Mouse (Mus musculus) liver, embryonic 12.5 days (tissue): Measurements from ENCODE around the gene Fxyd5. TPM values are rescaled to one million over a fixed set of nuclear protein-coding genes. Genes with fewer than 3 reads are reported as not detected.

Experiments used
- ATAC-seq: fragments of 200-750 bp; cut with Nextera tagmentation; 2 replicates; pipeline ENCODE4 v1.8.0; 2017; ENCODE audit warnings: moderate number of reproducible peaks, mild to moderate bottlenecking, moderate library complexity
- H3K27ac ChIP-seq: fragments of 300-500 bp; sonication (generic); 2 replicates; pipeline ENCODE4 v1.5.1; 2016; ENCODE audit warnings: mild to moderate bottlenecking
- H3K27me3 ChIP-seq: fragments of 300-500 bp; sonication (generic); replicated peaks from 2 replicates; pipeline ENCODE4 v1.6.1; 2016; ENCODE audit warnings: mild to moderate bottlenecking, moderate library complexity
- H3K36me3 ChIP-seq: fragments of 300-500 bp; sonication (generic); 2 replicates; pipeline ENCODE4 v1.6.1; 2016; ENCODE audit warnings: mild to moderate bottlenecking, moderate library complexity
- H3K4me1 ChIP-seq: fragments of 300-500 bp; sonication (generic); 2 replicates; pipeline ENCODE4 v1.6.1; 2016
- H3K4me2 ChIP-seq: fragments of 300-500 bp; sonication (generic); 2 replicates; pipeline ENCODE4 v1.6.1; 2016; ENCODE audit warnings: mild to moderate bottlenecking, moderate library complexity
- H3K4me3 ChIP-seq: fragments of 300-500 bp; sonication (generic); 2 replicates; pipeline ENCODE4 v1.5.1; 2016; ENCODE audit warnings: mild to moderate bottlenecking, moderate library complexity
- H3K9ac ChIP-seq: fragments of 300-500 bp; sonication (generic); 2 replicates; pipeline ENCODE4 v1.6.1; 2016; ENCODE audit warnings: mild to moderate bottlenecking, moderate library complexity
- H3K9me3 ChIP-seq: fragments of 300-500 bp; sonication (generic); replicated peaks from 2 replicates; pipeline ENCODE4 v1.6.1; 2016; ENCODE audit warnings: mild to moderate bottlenecking, moderate library complexity
- WGBS: fragments of 180-500 bp; shearing (Covaris S2); methylation state at CpG from one replicate; pipeline ENCODE4 v1.1.7; 2016; ENCODE audit not compliant: insufficient replicate concordance; 5-methylcytosine and 5-hydroxymethylcytosine counted together
- polyA plus RNA-seq: library from polyadenylated mRNA; unstranded; fragments of >200 nt; fragmentation: Nextera tagmentation; extraction: Ambion mirVana; gene quantifications from 2 replicates; pipeline ENCODE4 v1.2.1, GENCODE M21; 2016

Gene Fxyd5
- polyA plus RNA-seq, 1 experiment from 2014 or later, result 22.3 TPM

DNA sequence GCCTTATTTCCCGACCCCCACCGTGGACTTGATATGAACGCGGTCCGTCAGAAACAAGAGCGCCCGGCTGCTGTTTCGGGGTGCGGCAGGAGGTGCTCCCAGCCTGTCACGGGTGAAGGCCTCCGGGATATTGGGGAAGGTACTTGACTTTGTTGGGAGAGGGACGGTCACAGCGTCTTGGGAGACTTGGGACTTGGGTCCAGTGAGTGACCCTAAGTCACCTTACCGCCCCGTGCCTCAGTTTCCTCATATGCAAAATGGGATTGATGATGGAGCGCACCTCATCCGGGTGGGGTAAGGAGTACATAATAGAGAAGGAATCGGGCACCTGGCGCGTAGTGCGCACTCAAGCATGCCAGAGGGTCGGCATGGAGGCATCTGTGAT is 10.0 kb upstream of the Fxyd5 start:
- Histone ChIP-seq H3K27me3 (peaks cover 73% of the 10 kb centered on the region), H3K36me3 (no peaks in the 10 kb centered on the region), H3K4me1 (peaks cover 51% of the 10 kb centered on the region), H3K27ac (no peak overlapping the region), H3K9me3 (no peaks in the 10 kb centered on the region), H3K9ac (no peak overlapping the region), H3K4me2 (peak overlapping the region; percentile 38; the same call in 1 of the 2 replicates), H3K4me3 (no peak overlapping the region; the same call in 1 of the 2 replicates)
- WGBS, result 4% methylated on average over 22 of the region's 22 CpGs
- ATAC-seq, result no peak

DNA sequence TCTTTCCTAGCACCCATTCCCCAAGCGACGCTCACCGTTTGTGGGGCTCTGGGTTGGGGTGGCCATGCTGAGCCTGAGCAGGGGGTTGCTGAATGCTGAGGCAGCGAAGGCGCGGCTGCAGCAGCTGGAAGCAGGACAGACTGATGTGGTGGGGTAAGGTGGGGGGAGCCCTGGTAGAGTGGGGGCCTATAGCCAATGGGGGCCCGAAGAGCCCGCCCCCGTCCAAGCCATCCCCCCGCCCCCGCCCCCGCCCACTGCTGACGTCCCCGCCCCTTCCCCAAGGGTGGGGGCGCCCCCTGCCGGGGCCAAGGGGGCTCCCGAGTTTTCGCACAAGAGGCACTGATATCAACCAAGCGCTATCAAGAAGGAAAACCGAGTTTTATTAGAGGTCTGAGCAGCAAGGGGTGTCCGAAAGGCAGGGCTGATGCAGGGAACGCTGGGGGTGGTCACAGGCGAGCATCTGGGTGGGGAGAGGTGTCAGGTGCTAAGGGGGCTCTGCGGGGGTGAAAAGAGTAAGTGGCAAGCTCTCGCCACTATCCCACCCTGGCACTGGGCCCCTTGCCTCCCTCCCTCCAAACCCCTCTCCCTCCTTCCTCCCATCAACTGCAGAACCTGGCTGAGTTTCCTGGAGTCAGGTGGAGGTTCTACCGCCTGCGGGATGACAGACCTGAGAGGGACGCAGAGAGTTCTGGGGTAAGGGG is 9.2 kb upstream of the Fxyd5 start, which contains the start of gene Fxyd7:
Gene Fxyd7, minus strand, starts transcription at position 147 of the 701 bp plus-strand sequence.
- no peak within 1 kb of the TSS for H3K9ac ChIP-seq
- no peak for ATAC-seq
- 6% methylated on average over 27 of the region's 28 CpGs for whole genome bisulfite sequencing
- H3K4me3 ChIP-seq, result no peak within 1 kb of the TSS; the same call in 1 of the 2 replicates
- H3K4me2 ChIP-seq, result peak within 1 kb of the TSS; percentile 38; the same call in 1 of the 2 replicates
- peaks cover 76% of the 10 kb centered on the region for H3K27me3 ChIP-seq
- H3K4me1 ChIP-seq, result peaks cover 51% of the 10 kb centered on the region
- H3K36me3 ChIP-seq, result no peaks in the 10 kb centered on the region
- H3K9me3 ChIP-seq, result no peaks in the 10 kb centered on the region
- H3K27ac ChIP-seq, result no peak within 1 kb of the TSS

DNA sequence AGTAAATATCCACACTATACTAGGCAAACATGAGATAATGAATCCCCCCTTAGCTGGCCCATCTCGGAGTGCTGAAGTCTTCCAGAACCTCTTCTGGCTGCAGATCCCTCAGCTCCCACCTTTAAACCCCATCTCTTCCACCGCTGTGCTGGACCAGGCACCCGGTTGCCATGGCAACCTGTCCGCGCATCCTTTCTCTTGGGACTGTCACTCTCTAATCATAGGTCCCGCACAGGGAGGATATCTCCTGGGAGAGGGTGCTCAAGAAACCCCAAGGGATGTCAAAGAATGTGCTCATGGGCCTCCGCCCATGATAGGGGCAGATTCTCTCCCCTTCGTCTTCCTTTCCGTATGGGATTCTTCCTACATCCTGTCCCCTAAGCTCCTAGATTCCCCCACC is 8.6 kb upstream of the Fxyd5 start:
- Histone ChIP-seq H3K4me1 (peaks cover 51% of the 10 kb centered on the region), H3K4me3 (no peak overlapping the region)
- whole genome bisulfite sequencing, result 7% methylated on average over 9 of the region's 9 CpGs

DNA sequence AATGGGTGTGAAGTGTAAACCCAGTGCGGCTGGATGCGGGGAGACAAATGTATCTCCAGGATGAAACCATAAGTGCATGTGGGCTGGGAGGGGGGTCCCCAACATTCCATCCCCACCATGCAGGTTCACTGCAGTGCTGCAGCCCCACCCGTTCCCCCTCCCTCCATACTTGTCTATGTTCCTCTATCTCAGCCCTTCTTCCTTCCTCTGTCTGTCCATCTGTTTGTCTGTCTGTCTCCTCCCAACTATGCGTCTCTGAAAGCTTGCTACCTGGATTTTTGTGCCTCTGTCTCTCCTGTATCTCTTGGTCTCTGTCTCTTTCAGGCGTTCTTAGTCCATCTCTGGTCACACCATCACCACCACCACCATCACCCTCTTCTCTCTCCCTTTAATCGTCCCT is 8.2 kb upstream of the Fxyd5 start:
- no peak for ATAC-seq
- no peaks in the 10 kb centered on the region for H3K9me3 ChIP-seq
- H3K9ac ChIP-seq, result no peak overlapping the region
- 2% methylated on average over 6 of the region's 6 CpGs for WGBS
- peaks cover 48% of the 10 kb centered on the region for H3K4me1 ChIP-seq
- H3K36me3 ChIP-seq, result no peaks in the 10 kb centered on the region
- peaks cover 80% of the 10 kb centered on the region for H3K27me3 ChIP-seq
- no peak overlapping the region for H3K4me3 ChIP-seq
- H3K27ac ChIP-seq, result no peak overlapping the region
- no peak overlapping the region for H3K4me2 ChIP-seq

More for the DNA sequence above, 8.6 kb upstream of the Fxyd5 start:
- peaks cover 76% of the 10 kb centered on the region for H3K27me3 ChIP-seq
- no peaks in the 10 kb centered on the region for H3K9me3 ChIP-seq
- H3K9ac ChIP-seq, result no peak overlapping the region
- H3K27ac ChIP-seq, result no peak overlapping the region
- no peak for ATAC-seq
- peak overlapping the region; percentile 34; the same call in 1 of the 2 replicates for H3K4me2 ChIP-seq
- H3K36me3 ChIP-seq, result no peaks in the 10 kb centered on the region

DNA sequence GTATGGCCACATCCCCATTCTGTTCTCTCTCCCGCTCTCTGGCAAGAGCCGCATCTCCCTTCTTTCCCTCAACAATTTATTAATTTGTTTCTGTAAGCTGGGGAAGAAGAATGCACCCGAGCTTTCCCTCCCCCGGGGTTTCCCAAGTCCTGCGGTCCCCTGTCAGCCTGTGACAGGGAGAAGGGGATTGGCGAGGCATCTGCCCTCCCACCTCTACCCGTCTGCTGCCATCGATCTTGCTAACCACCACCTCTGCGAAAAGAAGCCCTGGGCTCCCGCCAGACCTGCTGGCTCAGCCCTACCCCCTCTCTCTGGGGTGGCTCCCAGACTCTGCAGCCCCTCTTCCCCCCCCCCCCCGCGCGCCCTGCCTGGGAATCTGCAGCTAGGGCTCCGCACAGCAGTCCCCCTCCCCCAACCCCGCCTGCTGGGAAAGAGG is 7.6 kb upstream of the Fxyd5 start:
- peak overlapping the region; percentile 12 for H3K4me2 ChIP-seq
- no peaks in the 10 kb centered on the region for H3K9me3 ChIP-seq
- WGBS, result 7% methylated on average over 12 of the region's 15 CpGs
- no peak overlapping the region for H3K9ac ChIP-seq
- H3K27ac ChIP-seq, result no peak overlapping the region
- no peak overlapping the region for H3K4me3 ChIP-seq
- peaks cover 86% of the 10 kb centered on the region for H3K27me3 ChIP-seq
- H3K36me3 ChIP-seq, result no peaks in the 10 kb centered on the region
- peaks cover 44% of the 10 kb centered on the region for H3K4me1 ChIP-seq
- no peak for ATAC-seq

DNA sequence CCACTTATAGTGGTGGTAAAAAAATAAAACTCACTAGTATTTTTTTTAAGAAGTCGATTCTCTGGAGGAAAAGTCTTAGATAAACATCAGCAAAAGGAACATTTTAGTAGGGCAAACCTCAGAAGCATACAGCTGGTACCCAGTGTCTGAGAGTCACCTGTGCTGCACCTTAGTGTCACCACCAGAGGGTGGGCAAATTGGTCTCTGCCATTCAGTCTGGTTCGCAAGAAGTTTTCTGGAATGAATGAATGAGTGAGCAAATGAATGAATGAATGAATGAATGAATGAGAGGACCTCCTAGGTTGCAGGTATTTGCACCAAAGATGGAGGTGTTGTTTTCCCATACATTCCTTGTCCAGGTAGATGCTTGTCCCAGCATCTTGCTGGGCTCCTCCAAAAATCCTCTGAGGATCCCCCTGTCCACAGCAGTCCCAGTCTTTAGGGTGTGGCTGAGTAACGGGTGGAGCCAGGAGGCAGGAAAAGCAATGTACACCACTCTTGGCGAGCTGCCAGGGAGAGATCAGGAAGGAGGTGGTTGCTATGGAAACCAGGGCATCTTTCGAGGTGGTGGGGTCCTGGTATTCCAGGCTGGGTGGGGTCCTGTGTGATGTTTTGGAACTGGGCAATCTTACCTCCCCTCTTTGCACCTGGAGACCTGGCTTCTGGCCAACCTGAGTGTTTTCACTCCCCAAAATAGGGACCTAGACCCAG is 7.0 kb upstream of the Fxyd5 start:
- Histone ChIP-seq H3K9ac (no peak overlapping the region), H3K4me1 (peaks cover 38% of the 10 kb centered on the region), H3K27ac (no peak overlapping the region), H3K36me3 (no peaks in the 10 kb centered on the region), H3K9me3 (no peaks in the 10 kb centered on the region), H3K27me3 (peaks cover 87% of the 10 kb centered on the region), H3K4me3 (no peak overlapping the region), H3K4me2 (no peak overlapping the region; the same call in 1 of the 2 replicates)
- 17% methylated on average over 5 of the region's 5 CpGs for WGBS
- no peak for ATAC-seq

DNA sequence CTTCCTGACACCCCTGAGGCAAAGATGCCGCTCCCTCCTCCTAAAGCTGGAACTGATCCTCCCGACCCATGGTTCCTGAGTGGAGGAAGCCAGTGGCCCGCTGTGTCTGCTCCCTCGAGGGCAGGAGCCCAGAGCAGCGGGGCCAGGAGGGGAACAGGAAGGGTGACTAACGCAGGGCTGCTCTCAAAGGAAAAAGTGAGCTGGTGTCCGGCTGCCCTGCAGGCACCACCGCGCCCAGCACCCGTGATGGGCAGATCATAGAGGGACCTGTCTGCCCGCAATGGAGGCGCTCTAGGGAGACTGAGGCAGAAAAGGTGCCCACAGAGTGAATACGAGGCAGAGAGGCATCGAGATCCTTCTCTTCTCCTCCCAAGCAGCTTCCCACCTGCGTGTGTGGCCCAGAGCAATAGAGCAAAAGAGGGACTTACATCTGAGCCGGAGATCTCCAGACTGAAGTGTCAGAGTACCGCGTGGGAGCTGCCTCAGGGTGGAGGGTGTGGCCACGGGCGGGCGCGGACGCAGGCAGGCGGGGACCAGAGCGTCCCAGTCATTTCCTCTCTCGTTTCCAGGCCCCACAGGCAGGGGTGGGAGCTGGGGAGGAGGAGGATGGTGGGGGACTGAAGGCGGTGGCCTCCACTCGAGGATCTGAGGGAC is 492 bp downstream of the Fxyd5 start:
- H3K9me3 ChIP-seq, result no peaks in the 10 kb centered on the region
- 0 out of 2 replicates have a peak, but pooled peaks have one; percentile 18 for ATAC-seq
- H3K4me1 ChIP-seq, result peaks cover 16% of the 10 kb centered on the region
- 0 out of 2 replicates have a peak overlapping the region, but pooled peaks have one; percentile 41 for H3K9ac ChIP-seq
- peak overlapping the region; percentile 55 for H3K4me2 ChIP-seq
- no peaks in the 10 kb centered on the region for H3K36me3 ChIP-seq
- WGBS, result 2% methylated on average over 28 of the region's 28 CpGs
- H3K27ac ChIP-seq, result no peak overlapping the region
- H3K4me3 ChIP-seq, result peak overlapping the region; percentile 39
- H3K27me3 ChIP-seq, result peaks cover 63% of the 10 kb centered on the region

DNA sequence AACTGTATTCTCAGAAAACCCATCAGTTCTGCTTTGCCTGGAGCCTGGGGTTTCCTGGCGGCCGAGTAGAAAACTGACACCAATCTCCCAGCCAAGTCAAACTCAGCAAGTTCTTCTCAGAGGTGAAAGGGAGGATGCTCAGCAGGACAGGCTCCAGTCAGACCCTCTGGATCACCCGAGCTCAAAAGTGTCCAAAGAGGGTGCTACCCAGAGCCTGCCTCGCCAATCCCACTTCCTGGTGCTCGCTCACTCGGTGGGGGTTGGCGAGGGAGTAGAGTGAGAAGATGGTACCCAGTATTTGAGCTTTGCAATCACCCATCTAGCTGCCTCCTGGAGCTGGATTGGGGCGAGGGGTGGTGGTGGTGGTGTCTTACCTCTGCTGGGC is 1.3 kb downstream of the Fxyd5 start:
- H3K9ac ChIP-seq, result no peak overlapping the region
- ATAC-seq, result no peak
- peak overlapping the region; percentile 55 for H3K4me2 ChIP-seq
- H3K27me3 ChIP-seq, result peaks cover 63% of the 10 kb centered on the region
- no peaks in the 10 kb centered on the region for H3K9me3 ChIP-seq
- WGBS, result 22% methylated on average over 8 of the region's 8 CpGs
- peaks cover 16% of the 10 kb centered on the region for H3K4me1 ChIP-seq
- H3K36me3 ChIP-seq, result no peaks in the 10 kb centered on the region
- H3K27ac ChIP-seq, result no peak overlapping the region
- peak overlapping the region; percentile 39; the same call in 1 of the 2 replicates for H3K4me3 ChIP-seq

DNA sequence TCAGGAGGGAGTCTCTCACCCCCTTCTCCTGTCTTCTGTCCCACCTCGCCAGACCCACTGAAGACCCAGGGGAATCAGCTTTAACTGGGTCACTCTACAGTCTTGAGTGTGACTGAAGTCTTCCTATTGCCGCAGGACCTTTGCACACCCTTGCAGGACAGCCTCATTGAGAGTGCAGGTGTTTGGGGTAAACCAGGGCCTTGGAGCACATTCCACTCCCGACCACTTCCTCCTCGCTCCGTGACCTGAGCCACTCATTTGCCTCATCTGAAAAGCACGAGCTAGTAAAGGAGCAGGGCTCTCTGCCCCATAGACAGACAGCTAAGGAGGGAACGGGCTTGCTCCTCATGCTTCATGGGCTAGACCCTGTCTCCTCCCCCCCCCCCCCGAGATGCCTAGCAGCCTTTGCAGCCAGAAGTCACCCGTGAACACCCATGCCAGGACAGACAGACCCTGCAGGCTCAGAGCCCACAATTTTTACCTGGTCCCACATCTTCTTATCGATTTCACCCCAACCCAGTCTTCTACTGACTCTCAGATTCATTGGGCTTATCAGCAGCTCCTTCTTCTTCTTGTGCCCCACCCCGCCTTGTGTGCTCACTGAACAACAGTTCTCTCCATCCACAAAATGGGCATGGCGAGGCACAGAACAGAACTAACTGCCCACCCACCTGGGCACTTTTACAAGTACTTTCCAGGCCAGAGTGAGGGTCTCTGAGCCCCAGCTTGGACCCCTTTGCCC is 1.8 kb downstream of the Fxyd5 start:
- Histone ChIP-seq H3K27me3 (peaks cover 59% of the 10 kb centered on the region), H3K9me3 (no peaks in the 10 kb centered on the region), H3K4me2 (peak overlapping the region; percentile 55; the same call in 1 of the 2 replicates), H3K9ac (no peak overlapping the region), H3K4me3 (no peak overlapping the region), H3K27ac (no peak overlapping the region), H3K36me3 (no peaks in the 10 kb centered on the region), H3K4me1 (peaks cover 16% of the 10 kb centered on the region)
- ATAC-seq, result no peak
- 44% methylated on average over 12 of the region's 12 CpGs for WGBS

DNA sequence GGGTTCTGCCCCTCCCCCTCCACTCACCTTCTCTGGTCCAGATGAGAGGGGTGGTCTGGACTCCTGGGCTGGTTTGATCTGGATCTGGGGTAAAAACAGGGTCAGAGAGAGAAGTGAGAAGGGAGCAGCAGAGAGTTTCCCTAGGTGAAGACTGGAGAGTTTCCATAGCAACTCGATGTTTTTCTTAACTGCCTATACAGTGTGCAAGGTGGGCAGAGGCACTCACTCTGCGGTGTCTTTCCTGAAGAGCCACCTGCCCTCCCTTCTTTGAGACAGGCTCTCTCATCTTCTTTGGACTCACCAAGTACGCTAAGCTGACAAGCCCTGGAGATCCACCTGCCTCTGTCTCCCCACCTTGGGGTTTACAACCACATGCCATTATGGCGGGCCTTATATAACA is 3.3 kb downstream of the Fxyd5 start:
- Histone ChIP-seq H3K4me1 (peaks cover 27% of the 10 kb centered on the region), H3K27ac (no peak overlapping the region), H3K27me3 (peaks cover 45% of the 10 kb centered on the region), H3K36me3 (no peaks in the 10 kb centered on the region), H3K4me2 (no peak overlapping the region), H3K9ac (no peak overlapping the region), H3K4me3 (no peak overlapping the region), H3K9me3 (no peaks in the 10 kb centered on the region)
- ATAC-seq, result no peak
- WGBS, result 72% methylated on average over 4 of the region's 4 CpGs

DNA sequence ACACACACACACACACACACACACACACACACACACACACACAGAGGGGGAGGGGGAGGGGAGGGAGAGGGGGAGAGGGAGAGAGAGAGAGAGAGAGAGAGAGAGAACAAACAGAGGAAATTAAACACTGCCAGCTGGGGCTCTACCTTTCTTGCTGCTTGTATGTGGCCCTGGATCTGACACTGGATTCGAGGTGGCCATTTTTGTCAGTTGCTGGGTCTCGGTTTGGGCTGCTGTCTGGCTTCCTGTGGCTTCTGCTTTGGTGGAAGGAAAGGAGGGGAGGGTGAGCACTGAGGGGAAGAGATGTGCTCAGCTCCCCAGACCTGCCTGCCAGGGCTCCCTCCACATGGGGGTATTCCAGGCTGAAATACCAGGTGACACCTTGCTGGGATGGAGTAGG is 4.6 kb downstream of the Fxyd5 start:
- Histone ChIP-seq H3K4me3 (no peak overlapping the region), H3K9me3 (no peaks in the 10 kb centered on the region), H3K27ac (no peak overlapping the region), H3K4me1 (peaks cover 28% of the 10 kb centered on the region), H3K4me2 (no peak overlapping the region), H3K27me3 (peaks cover 33% of the 10 kb centered on the region), H3K36me3 (no peaks in the 10 kb centered on the region), H3K9ac (no peak overlapping the region)
- no peak for ATAC-seq
- 20% methylated on average over 2 of the region's 2 CpGs for WGBS
